Mouse (Mus musculus): ENCODE data around the gene Sv2a. TPM values are rescaled to one million over a fixed set of nuclear protein-coding genes. Genes with fewer than 3 reads are reported as not detected.
A peak's percentile ranks its signal among the peaks of the same experiment; 100 is the strongest.
"Not testable (repeated sequence)": the region's sequence is repeated elsewhere in the genome, so short reads cannot be mapped to it uniquely, and the experiment has no call there.

Gene Sv2a
- polyA plus RNA-seq, 1 experiment from 2014 or later = 44.4 TPM

DNA sequence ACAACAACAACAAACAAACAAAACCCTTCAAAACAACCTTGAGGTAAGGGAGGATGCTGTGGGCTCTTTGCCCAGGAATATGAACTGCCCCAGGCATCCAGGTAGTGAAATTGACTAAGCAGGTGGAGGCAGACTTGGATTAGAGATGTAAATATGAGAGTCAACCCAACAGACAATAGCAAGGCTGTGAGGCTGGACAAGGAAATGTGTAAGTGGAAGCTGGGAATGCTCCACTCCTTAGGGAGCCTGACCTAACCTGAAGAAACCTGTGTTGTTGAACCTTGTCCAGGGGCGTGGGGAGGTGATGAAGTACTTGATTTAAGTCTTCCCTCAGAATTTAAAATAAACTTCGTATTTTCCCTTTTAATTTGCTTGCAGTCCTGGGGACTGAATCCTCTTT, 2.0 kb upstream of the Sv2a start:
- no peak overlapping the region for H3K4me2 ChIP-seq (replicated peaks)
- WGBS = 81% methylated on average over 2 of the region's 2 CpGs
- peaks cover 31% of the 10 kb centered on the region for H3K4me1 ChIP-seq
- H3K36me3 ChIP-seq = peaks cover 43% of the 10 kb centered on the region
- H3K27me3 ChIP-seq (replicated peaks) = no peaks in the 10 kb centered on the region
- no peaks in the 10 kb centered on the region for H3K9me3 ChIP-seq
- H3K27ac ChIP-seq = no peak overlapping the region
- no peak for ATAC-seq (ENCODE audit: low FRiP score, low read depth)
- no peak overlapping the region for H3K4me3 ChIP-seq
- H3K9ac ChIP-seq = no peak overlapping the region

DNA sequence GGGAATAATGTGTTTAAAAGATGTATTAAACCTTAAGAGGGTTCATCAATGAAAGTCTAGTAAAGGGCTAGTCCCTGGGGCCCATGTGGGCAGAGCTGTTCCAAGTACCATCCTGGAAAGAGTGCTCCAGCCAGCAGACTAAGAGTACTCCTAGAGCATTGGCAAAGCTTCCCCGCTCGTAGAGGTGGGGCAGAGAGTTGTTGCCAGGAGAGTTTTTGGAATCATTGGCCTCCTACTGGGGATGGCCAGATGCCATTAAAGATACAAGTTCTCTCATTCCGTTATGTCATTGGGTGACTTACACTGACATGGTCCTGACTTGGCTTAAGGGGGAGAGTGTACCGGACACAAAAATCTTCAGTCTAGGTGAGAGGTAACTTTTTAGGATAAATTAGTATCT, 1.4 kb upstream of the Sv2a start:
- Histone ChIP-seq H3K9ac (no peak overlapping the region), H3K4me1 (peaks cover 25% of the 10 kb centered on the region), H3K4me3 (no peak overlapping the region), H3K9me3 (no peaks in the 10 kb centered on the region), H3K4me2 (replicated peaks) (no peak overlapping the region), H3K27ac (no peak overlapping the region), H3K27me3 (replicated peaks) (no peaks in the 10 kb centered on the region), H3K36me3 (peaks cover 37% of the 10 kb centered on the region)
- WGBS = 65% methylated on average over 4 of the region's 4 CpGs
- no peak for ATAC-seq (ENCODE audit: low FRiP score, low read depth)

GRCm38 (mm10) chr3:96181510-96182381, 795 bp downstream of the Sv2a start:
- Histone ChIP-seq H3K4me2 (replicated peaks) (peak overlapping the region; percentile 66), H3K36me3 (peaks cover 17% of the 10 kb centered on the region), H3K4me1 (peaks cover 23% of the 10 kb centered on the region), H3K4me3 (peak overlapping the region; percentile 51), H3K9ac (peak overlapping the region; percentile 69), H3K27ac (no peak overlapping the region), H3K27me3 (replicated peaks) (no peaks in the 10 kb centered on the region), H3K9me3 (no peaks in the 10 kb centered on the region)
- WGBS = 44% methylated on average over 12 of the region's 12 CpGs
- ATAC-seq (ENCODE audit: low FRiP score, low read depth) = peak; percentile 31; the same call in 1 of the 2 replicates

DNA sequence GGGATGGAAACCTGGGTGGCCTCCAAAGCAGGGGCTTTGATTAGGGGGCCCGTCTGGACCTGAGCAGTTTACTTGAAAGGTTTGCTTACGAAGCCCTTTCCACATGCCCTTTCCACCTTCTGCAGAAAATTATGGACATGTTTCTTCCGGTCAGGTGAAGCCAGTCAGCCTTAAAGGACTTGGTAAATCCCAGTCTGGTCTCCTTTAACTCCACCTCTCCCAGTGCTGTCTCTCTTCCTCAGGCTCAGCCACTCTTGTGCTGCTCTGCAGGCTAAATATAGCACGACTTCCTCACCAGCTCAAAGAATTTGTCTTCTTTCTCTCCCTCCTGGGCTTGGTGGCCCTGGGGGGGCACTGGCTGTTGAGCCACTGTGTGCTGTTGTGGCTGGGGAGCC, 1.4 kb downstream of the Sv2a start:
- Histone ChIP-seq H3K36me3 (peaks cover 17% of the 10 kb centered on the region), H3K27me3 (replicated peaks) (no peaks in the 10 kb centered on the region), H3K27ac (no peak overlapping the region), H3K9me3 (no peaks in the 10 kb centered on the region), H3K9ac (0 out of 2 replicates have a peak overlapping the region, but pooled peaks have one; percentile 69), H3K4me3 (peak overlapping the region; percentile 51), H3K4me1 (peaks cover 23% of the 10 kb centered on the region), H3K4me2 (replicated peaks) (peak overlapping the region; percentile 66)
- 42% methylated on average over 4 of the region's 4 CpGs for WGBS
- ATAC-seq (ENCODE audit: low FRiP score, low read depth) = no peak

DNA sequence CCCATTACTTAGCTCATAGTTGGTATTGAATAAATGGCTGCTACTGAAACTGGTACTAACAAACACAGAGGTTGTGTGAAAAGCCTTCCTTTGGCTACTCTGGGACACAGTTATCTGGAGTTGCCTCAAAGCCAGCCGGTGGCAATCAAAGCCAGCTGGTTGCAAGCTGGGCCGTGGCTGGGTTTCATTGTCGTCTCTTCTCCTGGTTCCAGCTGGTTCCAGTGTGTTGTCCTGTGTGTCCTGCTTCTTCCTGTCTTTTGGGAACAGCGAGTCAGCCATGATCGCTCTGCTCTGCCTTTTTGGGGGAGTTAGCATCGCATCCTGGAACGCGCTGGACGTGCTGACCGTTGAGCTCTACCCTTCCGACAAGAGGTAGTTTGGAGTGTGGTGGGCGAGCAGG, 12.0 kb downstream of the Sv2a start:
- WGBS = 71% methylated on average over 12 of the region's 12 CpGs
- Histone ChIP-seq H3K27ac (no peak overlapping the region), H3K4me1 (peaks cover 11% of the 10 kb centered on the region), H3K4me2 (replicated peaks) (no peak overlapping the region), H3K9ac (no peak overlapping the region), H3K27me3 (replicated peaks) (no peaks in the 10 kb centered on the region), H3K4me3 (no peak overlapping the region), H3K36me3 (peaks cover 14% of the 10 kb centered on the region), H3K9me3 (no peaks in the 10 kb centered on the region)
- no peak for ATAC-seq (ENCODE audit: low FRiP score, low read depth)

DNA sequence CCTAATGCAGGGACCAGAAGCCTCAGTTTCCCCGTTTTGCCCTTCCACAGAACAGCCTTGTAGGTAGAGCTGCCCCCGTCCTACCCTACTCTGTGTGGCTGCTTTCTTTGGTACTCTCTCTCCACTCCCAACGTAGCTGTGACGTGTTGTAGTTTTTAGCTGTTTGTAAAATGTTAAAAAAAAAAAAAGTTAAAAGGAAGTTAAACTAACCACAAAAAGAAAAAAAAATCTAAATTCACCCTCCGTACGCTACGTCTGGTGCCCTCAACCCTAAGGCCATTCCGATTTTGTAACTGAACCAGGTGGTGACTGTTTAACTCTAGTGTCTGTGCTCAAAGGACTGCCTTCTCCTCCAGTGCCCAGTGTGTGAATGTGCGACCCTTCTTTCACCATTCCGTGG, 14.0 kb downstream of the Sv2a start:
- H3K4me3 ChIP-seq = no peak overlapping the region
- ATAC-seq (ENCODE audit: low FRiP score, low read depth) = no peak
- H3K27ac ChIP-seq = no peak overlapping the region
- H3K4me2 ChIP-seq (replicated peaks) = no peak overlapping the region
- no peaks in the 10 kb centered on the region for H3K27me3 ChIP-seq (replicated peaks)
- WGBS = 91% methylated on average over 10 of the region's 10 CpGs
- peaks cover 11% of the 10 kb centered on the region for H3K4me1 ChIP-seq
- H3K9ac ChIP-seq = no peak overlapping the region
- H3K9me3 ChIP-seq = no peaks in the 10 kb centered on the region
- peaks cover 13% of the 10 kb centered on the region for H3K36me3 ChIP-seq

DNA sequence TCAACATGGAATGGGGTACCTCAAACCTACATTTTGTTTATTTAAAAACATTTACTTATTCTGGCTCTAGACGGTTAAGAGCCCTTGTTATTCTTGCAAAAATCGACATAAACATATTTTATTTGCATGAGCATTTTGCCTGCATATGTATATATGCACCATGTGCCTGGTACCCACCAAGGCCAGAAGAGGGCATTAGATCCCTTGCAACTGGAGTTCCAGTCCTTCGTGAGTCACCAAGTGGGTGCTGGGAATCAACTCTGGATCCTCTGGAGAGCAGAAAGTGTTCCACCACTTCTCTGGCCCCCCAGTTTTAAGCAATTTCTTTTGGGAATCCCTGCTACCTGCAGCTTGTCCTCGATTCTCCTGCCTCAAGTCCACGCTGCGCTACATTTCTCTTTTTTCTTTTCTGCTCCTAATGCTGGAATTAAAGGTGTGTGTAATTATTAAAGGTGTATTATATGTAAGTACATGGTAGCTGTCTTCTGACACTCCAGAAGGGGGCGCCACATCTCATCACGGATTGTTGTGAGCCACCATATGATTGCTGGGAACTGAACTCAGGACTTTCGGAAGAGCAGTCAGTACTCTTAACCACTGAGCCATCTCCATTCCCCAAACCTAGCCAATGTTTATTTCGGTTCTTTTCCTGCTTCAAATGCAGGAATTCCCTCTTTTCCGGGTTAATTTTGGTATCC, 14.8 kb downstream of the Sv2a start:
- peaks cover 11% of the 10 kb centered on the region for H3K4me1 ChIP-seq
- H3K27ac ChIP-seq = no peak overlapping the region
- no peaks in the 10 kb centered on the region for H3K27me3 ChIP-seq (replicated peaks)
- H3K4me3 ChIP-seq = no peak overlapping the region
- 95% methylated on average over 11 of the region's 11 CpGs for WGBS
- H3K9ac ChIP-seq = no peak overlapping the region
- H3K36me3 ChIP-seq = peaks cover 13% of the 10 kb centered on the region
- no peak for ATAC-seq (ENCODE audit: low FRiP score, low read depth)
- H3K4me2 ChIP-seq (replicated peaks) = peak overlapping the region; percentile 93; the same call in 1 of the 2 replicates
- H3K9me3 ChIP-seq = no peaks in the 10 kb centered on the region

DNA sequence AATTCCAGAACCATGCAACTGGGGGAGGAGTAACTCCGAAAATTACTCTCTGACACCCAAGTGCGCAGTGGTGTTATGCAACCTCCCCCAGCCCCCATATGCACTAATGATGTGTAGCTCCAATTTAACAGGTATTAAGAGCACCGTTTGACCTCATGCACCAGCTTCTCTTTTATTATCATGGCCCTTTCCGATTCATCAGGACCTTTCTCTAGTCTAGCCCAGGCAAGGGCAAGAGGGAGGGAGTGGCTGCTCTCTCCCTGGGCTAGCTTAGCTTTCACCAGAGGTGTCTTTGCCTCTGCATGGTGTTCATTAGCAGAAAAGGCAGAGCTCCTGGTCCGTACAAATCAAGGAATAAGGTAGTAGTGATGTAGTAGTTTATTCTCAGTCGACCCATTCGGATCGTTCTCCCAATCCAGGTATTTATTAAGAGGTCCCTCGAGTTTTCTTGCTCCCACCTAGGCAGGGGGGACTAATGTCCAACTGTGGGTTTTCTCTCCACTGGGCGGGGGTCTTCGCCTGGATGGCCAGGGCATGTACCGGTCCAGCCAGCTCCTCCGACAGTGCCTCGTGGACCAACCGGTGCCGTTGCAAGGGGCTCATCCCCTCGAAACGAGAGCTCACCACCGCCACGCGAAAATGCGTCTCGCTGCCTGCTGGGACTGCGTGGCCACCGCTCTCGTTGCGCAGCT, 15.6 kb downstream of the Sv2a start:
- Histone ChIP-seq H3K27ac (peak overlapping the region; percentile 88), H3K4me1 (peaks cover 11% of the 10 kb centered on the region), H3K9ac (peak overlapping the region; percentile 77), H3K9me3 (no peaks in the 10 kb centered on the region), H3K4me3 (peak overlapping the region; percentile 64), H3K27me3 (replicated peaks) (no peaks in the 10 kb centered on the region), H3K4me2 (replicated peaks) (peak overlapping the region; percentile 93), H3K36me3 (peaks cover 13% of the 10 kb centered on the region)
- peak; percentile 60 for ATAC-seq (ENCODE audit: low FRiP score, low read depth)
- 18% methylated on average over 27 of the region's 27 CpGs for WGBS

DNA sequence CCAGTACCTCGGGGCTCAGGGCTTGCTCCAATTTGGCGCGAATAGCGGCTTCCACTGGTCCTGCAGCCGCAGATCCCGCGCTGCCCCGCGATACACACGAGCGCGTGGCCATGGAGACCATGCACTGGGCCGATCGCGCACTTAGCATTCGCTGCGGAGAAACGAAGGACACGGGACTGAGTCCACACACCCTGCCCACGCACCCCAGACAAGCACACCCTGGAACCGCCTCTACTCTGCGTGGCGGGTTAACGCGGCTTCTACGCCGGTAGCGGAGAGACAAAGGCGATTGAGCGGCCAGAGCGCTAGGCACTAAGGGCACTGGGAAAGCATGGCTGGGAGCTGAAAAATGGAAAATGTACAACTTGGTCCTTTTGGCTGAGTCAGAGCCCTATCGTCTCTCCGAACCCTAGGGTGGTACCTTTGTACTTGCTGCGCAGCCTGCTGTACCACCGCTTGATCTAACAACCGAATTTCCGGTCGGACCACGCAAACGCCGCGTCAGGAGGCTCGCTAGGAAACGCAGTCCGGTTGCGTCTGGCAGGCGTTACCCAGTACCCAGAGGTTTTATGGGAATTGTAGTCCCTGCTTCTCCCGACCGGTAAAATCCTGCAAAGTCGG, 16.3 kb downstream of the Sv2a start:
- Histone ChIP-seq H3K27me3 (replicated peaks) (no peaks in the 10 kb centered on the region), H3K4me3 (peak overlapping the region; percentile 64), H3K4me2 (replicated peaks) (peak overlapping the region; percentile 93), H3K4me1 (peaks cover 11% of the 10 kb centered on the region), H3K9me3 (no peaks in the 10 kb centered on the region), H3K36me3 (peaks cover 13% of the 10 kb centered on the region), H3K27ac (peak overlapping the region; percentile 88), H3K9ac (peak overlapping the region; percentile 77)
- peak; percentile 95 for ATAC-seq (ENCODE audit: low FRiP score, low read depth)
- WGBS = under 1% methylated on average over 50 of the region's 50 CpGs

DNA sequence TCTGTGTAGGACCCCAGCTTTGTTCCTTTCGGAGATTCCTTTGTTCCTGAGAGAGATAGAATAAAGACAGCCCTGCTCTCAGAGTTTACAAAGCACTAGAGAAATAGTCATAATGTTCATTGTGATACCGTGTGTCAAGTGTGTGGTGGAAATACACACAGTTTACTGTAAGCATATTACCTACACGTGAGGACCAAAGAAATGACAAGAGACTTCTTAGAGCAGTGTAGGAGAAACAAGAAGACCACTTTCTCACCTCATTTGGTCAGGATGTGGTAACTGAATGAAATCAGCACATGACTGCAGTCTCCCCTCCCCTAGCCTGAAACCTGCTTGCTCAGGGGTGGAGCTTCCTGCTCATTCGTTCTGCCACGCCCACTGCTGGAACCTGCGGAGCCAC, 17.2 kb downstream of the Sv2a start:
- 5% methylated on average over 6 of the region's 6 CpGs for WGBS
- peaks cover 11% of the 10 kb centered on the region for H3K4me1 ChIP-seq
- H3K36me3 ChIP-seq = peaks cover 6% of the 10 kb centered on the region; the same call in 1 of the 2 replicates
- no peak overlapping the region for H3K27ac ChIP-seq
- peak overlapping the region; percentile 93 for H3K4me2 ChIP-seq (replicated peaks)
- H3K4me3 ChIP-seq = peak overlapping the region; percentile 5; the same call in 1 of the 2 replicates
- ATAC-seq (ENCODE audit: low FRiP score, low read depth) = 0 out of 2 replicates have a peak, but pooled peaks have one; percentile 8
- no peaks in the 10 kb centered on the region for H3K9me3 ChIP-seq
- H3K27me3 ChIP-seq (replicated peaks) = no peaks in the 10 kb centered on the region
- peak overlapping the region; percentile 14; the same call in 1 of the 2 replicates for H3K9ac ChIP-seq

DNA sequence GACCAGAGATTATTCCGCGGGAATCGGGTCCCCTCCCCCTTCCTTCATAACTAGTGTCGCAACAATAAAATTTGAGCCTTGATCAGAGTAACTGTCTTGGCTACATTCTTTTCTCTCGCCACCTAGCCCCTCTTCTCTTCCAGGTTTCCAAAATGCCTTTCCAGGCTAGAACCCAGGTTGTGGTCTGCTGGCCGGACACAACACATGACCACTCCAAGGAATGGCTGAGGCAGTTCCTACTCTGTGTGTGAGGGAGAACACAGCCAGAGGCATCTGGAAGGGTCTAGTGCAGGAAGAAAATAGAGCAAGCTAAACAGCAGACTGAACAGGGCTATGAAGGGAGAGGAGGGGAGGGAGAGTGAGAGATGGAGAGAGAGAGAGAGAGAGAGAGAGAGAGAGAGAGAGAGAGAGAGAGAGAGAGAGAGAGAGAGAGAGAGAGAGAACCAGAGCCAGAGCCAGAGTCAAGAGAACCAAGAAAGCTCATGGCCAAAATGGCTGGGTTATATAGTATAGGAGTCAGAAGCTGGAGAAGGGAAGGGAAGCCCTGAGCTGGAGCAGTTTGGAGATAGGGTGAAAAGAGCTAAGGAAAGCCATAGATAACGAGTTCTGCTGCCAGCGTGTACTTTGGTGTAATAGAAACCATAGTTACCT, 17.8 kb downstream of the Sv2a start:
- Histone ChIP-seq H3K4me1 (peaks cover 11% of the 10 kb centered on the region), H3K4me2 (replicated peaks) (0 out of 2 replicates have a peak overlapping the region, but pooled peaks have one; percentile 9)
- H3K27ac ChIP-seq; H3K27me3 ChIP-seq (replicated peaks); H3K36me3 ChIP-seq; H3K9me3 ChIP-seq; H3K4me3 ChIP-seq; H3K9ac ChIP-seq; ATAC-seq (ENCODE audit: low FRiP score, low read depth): not testable (repeated sequence)
- 33% methylated on average over 8 of the region's 8 CpGs for WGBS

Measured in neural tube, embryonic 12.5 days (tissue).